Mouse (Mus musculus): ENCODE measurements at regions not wholly inside any gene's neighbourhood (a gene's known extent, or its start where the extent isn't known, plus 50 kb on each side); places are given as distances from the start of the nearest gene placed in this dataset.

GRCm38 (mm10) chr14:76863035-76863706 is 173.4 kb upstream of the Ccdc122 start:
- DNase-seq = no peak

- DNase-seq = no peak
These were observed 178.2 kb upstream of the Ccdc122 start for GRCm38 (mm10) chr14:76858396-76858795.

- DNase-seq = no peak
These were observed 179.3 kb upstream of the Ccdc122 start for GRCm38 (mm10) chr14:76857196-76857773.

GRCm38 (mm10) chr14:76856591-76856990 is 180.0 kb upstream of the Ccdc122 start:
- no peak for DNase-seq

- no peak for DNase-seq
These were observed 181.6 kb upstream of the Ccdc122 start for GRCm38 (mm10) chr14:76854965-76855364.

- no peak for DNase-seq
These were observed 184.9 kb upstream of the Ccdc122 start for GRCm38 (mm10) chr14:76851473-76852214.

GRCm38 (mm10) chr14:76850641-76851040 is 185.9 kb upstream of the Ccdc122 start:
- no peak for DNase-seq

- DNase-seq = no peak
These were observed 186.5 kb upstream of the Ccdc122 start for GRCm38 (mm10) chr14:76850051-76850450.

GRCm38 (mm10) chr14:76849636-76850035 is 186.9 kb upstream of the Ccdc122 start:
- no peak for DNase-seq

- DNase-seq = no peak
These were observed 187.5 kb upstream of the Ccdc122 start for GRCm38 (mm10) chr14:76849071-76849470.

- DNase-seq = no peak
These were observed 190.9 kb upstream of the Ccdc122 start for GRCm38 (mm10) chr14:76845706-76846105.

- DNase-seq = no peak
These were observed 191.9 kb upstream of the Ccdc122 start for GRCm38 (mm10) chr14:76844717-76845116.

GRCm38 (mm10) chr14:76837583-76838220 is 198.9 kb upstream of the Ccdc122 start:
- no peak for DNase-seq

- DNase-seq = no peak
These were observed 199.6 kb upstream of the Ccdc122 start for GRCm38 (mm10) chr14:76836926-76837516.

- no peak for DNase-seq
These were observed 200.3 kb upstream of the Ccdc122 start for GRCm38 (mm10) chr14:76836271-76836670.

- DNase-seq = no peak
These were observed 202.5 kb upstream of the Ccdc122 start for GRCm38 (mm10) chr14:76834084-76834483.

- peak in 1 of 2 experiments; percentile 15 for DNase-seq
These were observed 207.4 kb upstream of the Ccdc122 start for GRCm38 (mm10) chr14:76829161-76829510.

- DNase-seq = peak; percentile 29 to 46
These were observed 208.0 kb upstream of the Ccdc122 start for GRCm38 (mm10) chr14:76828453-76829160.

- no peak for DNase-seq
These were observed 212.5 kb upstream of the Ccdc122 start for GRCm38 (mm10) chr14:76824066-76824465.

- DNase-seq = no peak
These were observed 213.7 kb upstream of the Ccdc122 start for GRCm38 (mm10) chr14:76822766-76823325.

GRCm38 (mm10) chr14:76821892-76822291 is 214.7 kb upstream of the Ccdc122 start:
- no peak for DNase-seq

GRCm38 (mm10) chr14:76821484-76821883 is 215.1 kb upstream of the Ccdc122 start:
- DNase-seq = no peak
